Mouse (Mus musculus): Measurements from ENCODE around the gene Gabarapl1.
A peak's percentile ranks its signal among the peaks of the same experiment; 100 is the strongest.

Gene Gabarapl1

GRCm38 (mm10) chr6:129529605-129530004, 3.4 kb upstream of the Gabarapl1 start:
- no peaks in the 10 kb centered on the region for H3K27me3 ChIP-seq (ENCODE audit: insufficient read depth, low read length)
- H3K4me3 ChIP-seq (replicated peaks; ENCODE audit: low read length), result no peak overlapping the region
- no peaks in the 10 kb centered on the region for H3K36me3 ChIP-seq (ENCODE audit: insufficient read depth, low read length)
- no peak for TF ChIP-seq NANOG (IDR thresholded peaks at IDR 0.05; ENCODE audit: borderline replicate concordance, low read length)
- TF ChIP-seq POU5F1 (IDR thresholded peaks at IDR 0.05; ENCODE audit: borderline replicate concordance, low read length), result no peak
- TF ChIP-seq CTCF (conservative IDR thresholded peaks at IDR 0.05; ENCODE audit: low read length), result no peak
- peaks cover 14% of the 10 kb centered on the region for H3K4me1 ChIP-seq (replicated peaks; ENCODE audit: low read depth, low read length)
- no peaks in the 10 kb centered on the region for H3K9me3 ChIP-seq (ENCODE audit: low read length)

GRCm38 (mm10) chr6:129530261-129530660, 2.7 kb upstream of the Gabarapl1 start:
- no peaks in the 10 kb centered on the region for H3K9me3 ChIP-seq (ENCODE audit: low read length)
- TF ChIP-seq POU5F1 (IDR thresholded peaks at IDR 0.05; ENCODE audit: borderline replicate concordance, low read length) (no peak), CTCF (conservative IDR thresholded peaks at IDR 0.05; ENCODE audit: low read length) (no peak), NANOG (IDR thresholded peaks at IDR 0.05; ENCODE audit: borderline replicate concordance, low read length) (no peak)
- H3K36me3 ChIP-seq (ENCODE audit: insufficient read depth, low read length), result peaks cover 6% of the 10 kb centered on the region; the same call in 1 of the 2 replicates
- no peaks in the 10 kb centered on the region for H3K27me3 ChIP-seq (ENCODE audit: insufficient read depth, low read length)
- H3K4me3 ChIP-seq (replicated peaks; ENCODE audit: low read length), result no peak overlapping the region
- peaks cover 14% of the 10 kb centered on the region for H3K4me1 ChIP-seq (replicated peaks; ENCODE audit: low read depth, low read length)

GRCm38 (mm10) chr6:129532556-129532941, 411 bp upstream of the Gabarapl1 start:
- Histone ChIP-seq H3K36me3 (ENCODE audit: insufficient read depth, low read length) (peaks cover 14% of the 10 kb centered on the region; the same call in 1 of the 2 replicates), H3K4me1 (replicated peaks; ENCODE audit: low read depth, low read length) (peaks cover 14% of the 10 kb centered on the region), H3K27me3 (ENCODE audit: insufficient read depth, low read length) (no peaks in the 10 kb centered on the region), H3K9me3 (ENCODE audit: low read length) (no peaks in the 10 kb centered on the region), H3K4me3 (replicated peaks; ENCODE audit: low read length) (peak overlapping the region; percentile 84)
- no peak for TF ChIP-seq CTCF (conservative IDR thresholded peaks at IDR 0.05; ENCODE audit: low read length)
- no peak for TF ChIP-seq POU5F1 (IDR thresholded peaks at IDR 0.05; ENCODE audit: borderline replicate concordance, low read length)
- TF ChIP-seq NANOG (IDR thresholded peaks at IDR 0.05; ENCODE audit: borderline replicate concordance, low read length), result no peak

GRCm38 (mm10) chr6:129534057-129534456, 1.1 kb downstream of the Gabarapl1 start:
- Histone ChIP-seq H3K9me3 (ENCODE audit: low read length) (no peaks in the 10 kb centered on the region), H3K36me3 (ENCODE audit: insufficient read depth, low read length) (peaks cover 29% of the 10 kb centered on the region), H3K4me1 (replicated peaks; ENCODE audit: low read depth, low read length) (peaks cover 14% of the 10 kb centered on the region), H3K4me3 (replicated peaks; ENCODE audit: low read length) (peak overlapping the region; percentile 84), H3K27me3 (ENCODE audit: insufficient read depth, low read length) (no peaks in the 10 kb centered on the region)
- no peak for TF ChIP-seq POU5F1 (IDR thresholded peaks at IDR 0.05; ENCODE audit: borderline replicate concordance, low read length)

GRCm38 (mm10) chr6:129534627-129535190, 1.7 kb downstream of the Gabarapl1 start:
- Histone ChIP-seq H3K27me3 (ENCODE audit: insufficient read depth, low read length) (no peaks in the 10 kb centered on the region), H3K4me1 (replicated peaks; ENCODE audit: low read depth, low read length) (peaks cover 14% of the 10 kb centered on the region), H3K9me3 (ENCODE audit: low read length) (no peaks in the 10 kb centered on the region), H3K4me3 (replicated peaks; ENCODE audit: low read length) (no peak overlapping the region), H3K36me3 (ENCODE audit: insufficient read depth, low read length) (peaks cover 36% of the 10 kb centered on the region)
- no peak for TF ChIP-seq CTCF (conservative IDR thresholded peaks at IDR 0.05; ENCODE audit: low read length)
- TF ChIP-seq POU5F1 (IDR thresholded peaks at IDR 0.05; ENCODE audit: borderline replicate concordance, low read length), result no peak

- Histone ChIP-seq H3K36me3 (ENCODE audit: insufficient read depth, low read length) (peaks cover 46% of the 10 kb centered on the region), H3K4me3 (replicated peaks; ENCODE audit: low read length) (no peak overlapping the region), H3K4me1 (replicated peaks; ENCODE audit: low read depth, low read length) (peaks cover 14% of the 10 kb centered on the region), H3K9me3 (ENCODE audit: low read length) (no peaks in the 10 kb centered on the region), H3K27me3 (ENCODE audit: insufficient read depth, low read length) (no peaks in the 10 kb centered on the region)
- TF ChIP-seq CTCF (conservative IDR thresholded peaks at IDR 0.05; ENCODE audit: low read length) (no peak), NANOG (IDR thresholded peaks at IDR 0.05; ENCODE audit: borderline replicate concordance, low read length) (no peak), POU5F1 (IDR thresholded peaks at IDR 0.05; ENCODE audit: borderline replicate concordance, low read length) (no peak)
Observed at GRCm38 (mm10) chr6:129535723-129536122, 2.8 kb downstream of the Gabarapl1 start.

- Histone ChIP-seq H3K36me3 (ENCODE audit: insufficient read depth, low read length) (peaks cover 63% of the 10 kb centered on the region), H3K9me3 (ENCODE audit: low read length) (no peaks in the 10 kb centered on the region), H3K4me3 (replicated peaks; ENCODE audit: low read length) (no peak overlapping the region), H3K27me3 (ENCODE audit: insufficient read depth, low read length) (no peaks in the 10 kb centered on the region), H3K4me1 (replicated peaks; ENCODE audit: low read depth, low read length) (peaks cover 16% of the 10 kb centered on the region)
- TF ChIP-seq POU5F1 (IDR thresholded peaks at IDR 0.05; ENCODE audit: borderline replicate concordance, low read length) (no peak), NANOG (IDR thresholded peaks at IDR 0.05; ENCODE audit: borderline replicate concordance, low read length) (no peak), CTCF (conservative IDR thresholded peaks at IDR 0.05; ENCODE audit: low read length) (no peak)
Observed at GRCm38 (mm10) chr6:129538555-129538954, 5.6 kb downstream of the Gabarapl1 start.

GRCm38 (mm10) chr6:129541931-129542330, 9.0 kb downstream of the Gabarapl1 start:
- no peaks in the 10 kb centered on the region for H3K27me3 ChIP-seq (ENCODE audit: insufficient read depth, low read length)
- TF ChIP-seq NANOG (IDR thresholded peaks at IDR 0.05; ENCODE audit: borderline replicate concordance, low read length) (no peak), POU5F1 (IDR thresholded peaks at IDR 0.05; ENCODE audit: borderline replicate concordance, low read length) (no peak), CTCF (conservative IDR thresholded peaks at IDR 0.05; ENCODE audit: low read length) (no peak)
- no peak overlapping the region for H3K4me3 ChIP-seq (replicated peaks; ENCODE audit: low read length)
- peaks cover 54% of the 10 kb centered on the region for H3K36me3 ChIP-seq (ENCODE audit: insufficient read depth, low read length)
- H3K4me1 ChIP-seq (replicated peaks; ENCODE audit: low read depth, low read length), result peaks cover 8% of the 10 kb centered on the region
- no peaks in the 10 kb centered on the region for H3K9me3 ChIP-seq (ENCODE audit: low read length)

- no peaks in the 10 kb centered on the region for H3K9me3 ChIP-seq (ENCODE audit: low read length)
- peaks cover 49% of the 10 kb centered on the region for H3K36me3 ChIP-seq (ENCODE audit: insufficient read depth, low read length)
- TF ChIP-seq CTCF (conservative IDR thresholded peaks at IDR 0.05; ENCODE audit: low read length), result no peak
- TF ChIP-seq POU5F1 (IDR thresholded peaks at IDR 0.05; ENCODE audit: borderline replicate concordance, low read length), result no peak
- no peak for TF ChIP-seq NANOG (IDR thresholded peaks at IDR 0.05; ENCODE audit: borderline replicate concordance, low read length)
- no peak overlapping the region for H3K4me3 ChIP-seq (replicated peaks; ENCODE audit: low read length)
- H3K4me1 ChIP-seq (replicated peaks; ENCODE audit: low read depth, low read length), result peaks cover 8% of the 10 kb centered on the region
- H3K27me3 ChIP-seq (ENCODE audit: insufficient read depth, low read length), result no peaks in the 10 kb centered on the region
Observed at GRCm38 (mm10) chr6:129542540-129542939, 9.6 kb downstream of the Gabarapl1 start.
